Mouse (Mus musculus) heart, adult 11 months (tissue): ENCODE data around the gene Galnt4.

Source experiments
- DNase-seq: peaks from one replicate; pipeline ENCODE4 v3.0.0; 2022

Gene Galnt4

GRCm38 (mm10) chr10:99115471-99116236, 7.7 kb downstream of the Galnt4 start:
- DNase-seq: peak; percentile 52

- no peak for DNase-seq
Measured at GRCm38 (mm10) chr10:99116237-99116632, 8.3 kb downstream of the Galnt4 start.

- peak; percentile 82 for DNase-seq
Measured at GRCm38 (mm10) chr10:99116650-99117615, 9.0 kb downstream of the Galnt4 start.

- peak; percentile 17 for DNase-seq
Measured at GRCm38 (mm10) chr10:99117876-99118275, 9.9 kb downstream of the Galnt4 start.

DNA sequence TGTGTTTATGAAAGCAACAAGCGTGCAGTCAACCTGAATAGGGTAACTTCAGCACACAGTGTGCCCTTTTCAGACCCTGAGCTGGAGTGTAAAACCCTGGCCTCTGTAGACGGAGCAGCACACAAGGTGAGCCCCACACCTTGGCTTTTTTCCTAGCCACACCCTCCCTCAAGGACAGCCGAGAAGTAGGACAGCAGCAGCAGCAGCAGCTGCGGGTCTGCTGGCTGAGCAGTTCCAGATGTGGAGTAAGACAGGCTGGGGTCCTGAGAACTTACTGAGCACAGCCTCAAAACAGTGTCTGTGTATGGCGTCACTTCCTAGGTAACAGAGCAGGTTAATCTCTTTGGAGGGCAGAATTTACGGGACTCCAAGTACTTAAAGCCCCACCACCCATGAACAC, 10.7 kb downstream of the Galnt4 start:
- no peak for DNase-seq

- no peak for DNase-seq
Measured at GRCm38 (mm10) chr10:99119471-99119870, 11.5 kb downstream of the Galnt4 start.

DNA sequence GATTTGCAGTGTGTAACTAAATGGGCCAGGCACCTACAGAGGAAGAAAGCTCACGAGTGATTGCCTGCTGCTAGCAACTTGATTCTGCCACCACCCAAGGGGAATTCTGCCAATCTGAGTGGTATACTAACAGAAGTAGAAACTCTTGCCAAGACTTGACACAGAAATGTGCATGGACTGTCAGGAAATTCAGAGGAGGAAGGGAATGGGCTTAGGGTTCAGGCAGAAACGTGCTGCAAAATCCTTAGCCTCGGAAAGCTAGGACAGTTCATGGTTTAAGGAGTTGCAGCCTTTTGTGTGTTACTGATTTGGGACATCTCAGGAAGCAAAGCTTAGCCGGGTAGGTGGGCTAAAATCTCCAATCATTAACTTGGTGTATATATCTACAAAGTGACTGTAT, 18.3 kb downstream of the Galnt4 start, which contains the start of gene Phxr2:
Gene Phxr2, minus strand, starts transcription at position 101 of the 400 bp plus-strand sequence.
- no peak for DNase-seq

GRCm38 (mm10) chr10:99126954-99127353, 19.0 kb downstream of the Galnt4 start:
- peak; percentile 91 for DNase-seq

- DNase-seq: peak; percentile 90
Measured at GRCm38 (mm10) chr10:99127691-99128261, 19.8 kb downstream of the Galnt4 start.

- DNase-seq: peak; percentile 97
Measured at GRCm38 (mm10) chr10:99130611-99131010, 22.7 kb downstream of the Galnt4 start.

DNA sequence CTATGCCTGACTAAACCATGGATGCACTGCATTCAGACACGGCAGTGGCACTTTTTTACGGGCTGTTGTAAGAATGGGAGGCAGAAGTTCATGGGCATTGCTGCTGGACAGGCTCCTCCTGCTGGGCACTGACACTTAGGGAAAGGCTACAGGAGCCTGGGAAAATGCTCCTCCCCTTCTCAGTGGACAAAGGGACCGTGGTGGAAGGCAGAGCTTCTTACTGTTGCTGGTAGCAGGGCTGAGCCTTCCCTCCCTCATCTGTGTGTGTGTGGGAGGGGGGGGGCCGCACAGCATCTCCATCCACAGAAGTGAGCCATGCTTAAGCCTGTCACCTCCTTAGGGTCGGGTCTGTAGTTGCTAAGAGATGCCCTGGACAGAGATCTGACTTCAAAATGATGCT, 23.3 kb downstream of the Galnt4 start:
- no peak for DNase-seq

- peak; percentile 91 for DNase-seq
Measured at GRCm38 (mm10) chr10:99132189-99132588, 24.2 kb downstream of the Galnt4 start.

DNA sequence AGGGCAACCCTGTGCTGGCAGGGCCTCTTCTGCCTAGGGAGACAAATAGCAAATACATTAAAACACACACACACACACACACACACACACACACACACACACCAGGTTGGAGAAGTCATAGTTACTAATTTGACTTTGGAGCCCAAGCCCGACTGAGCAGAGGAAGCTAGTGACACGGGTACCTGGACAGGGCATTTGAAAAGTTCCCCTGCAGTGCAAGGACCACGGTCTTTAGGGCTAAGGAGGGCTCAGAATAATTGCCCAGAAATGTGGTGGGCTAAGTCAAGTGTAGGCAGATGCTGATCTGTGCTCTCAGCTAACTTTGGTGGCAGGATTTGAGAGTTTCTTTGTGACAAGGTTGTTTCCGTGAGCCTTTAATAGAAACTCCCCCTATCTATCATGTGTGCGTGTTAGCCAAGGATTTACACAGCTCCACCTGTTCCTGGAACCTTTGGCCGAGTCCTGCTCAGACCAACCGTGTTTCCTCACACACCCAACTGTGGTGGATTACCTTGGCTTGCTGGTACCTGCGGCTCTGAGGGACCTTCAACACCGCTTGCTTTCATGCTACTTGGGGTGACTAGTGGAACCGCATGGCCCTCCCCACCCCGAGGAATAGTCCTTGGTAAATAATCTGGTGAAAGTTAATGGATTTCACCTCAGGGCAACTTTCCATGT, 24.8 kb downstream of the Galnt4 start:
- DNase-seq: no peak

- DNase-seq: no peak
Measured at GRCm38 (mm10) chr10:99133321-99133875, 25.4 kb downstream of the Galnt4 start.

- DNase-seq: no peak
Measured at GRCm38 (mm10) chr10:99136337-99136736, 28.4 kb downstream of the Galnt4 start.

DNA sequence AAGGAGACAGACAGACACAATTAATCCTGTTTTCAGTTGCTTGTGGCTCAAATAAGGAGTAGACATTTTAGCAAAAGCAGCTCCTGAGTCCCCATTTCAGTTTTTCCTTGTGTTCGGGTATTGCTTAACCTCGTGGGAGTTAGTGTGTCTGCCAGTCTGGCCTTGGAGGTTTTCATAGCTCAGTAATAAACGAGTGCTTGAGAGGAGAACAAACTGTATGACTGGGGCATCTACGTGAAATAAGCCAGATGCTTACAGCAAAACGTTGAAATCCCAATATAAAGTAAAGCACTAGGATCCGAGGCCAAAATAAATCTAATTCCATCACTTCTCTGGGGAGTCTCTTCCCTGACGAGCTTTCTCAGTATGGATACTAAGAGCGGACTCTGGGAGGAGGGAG, 37.7 kb downstream of the Galnt4 start:
- peak; percentile 54 for DNase-seq

- peak; percentile 75 for DNase-seq
Measured at GRCm38 (mm10) chr10:99146596-99146995, 38.6 kb downstream of the Galnt4 start.

- peak; percentile 88 for DNase-seq
Measured at GRCm38 (mm10) chr10:99150016-99150415, 42.1 kb downstream of the Galnt4 start.

DNA sequence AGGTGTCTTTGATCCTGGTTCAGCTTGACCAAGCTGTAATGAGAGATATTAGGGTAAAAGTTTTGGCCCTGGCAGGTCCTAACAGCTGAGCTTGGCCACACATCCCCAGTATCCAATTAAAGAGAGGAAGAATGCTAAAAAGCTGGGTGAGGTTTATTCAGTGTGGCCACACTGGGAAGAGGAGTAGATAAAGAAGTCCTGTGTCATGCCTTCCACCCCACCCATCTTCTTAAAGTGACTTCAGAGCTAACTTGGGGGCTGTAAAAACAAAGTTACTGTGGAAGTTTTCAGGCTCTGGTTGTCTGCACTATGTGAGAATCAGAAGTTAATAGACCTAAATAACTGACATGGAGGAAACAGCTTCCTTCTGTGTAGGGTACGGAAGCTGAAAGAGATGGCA, 43.6 kb downstream of the Galnt4 start:
- DNase-seq: peak; percentile 54

- DNase-seq: peak; percentile 83
Measured at GRCm38 (mm10) chr10:99152063-99152462, 44.1 kb downstream of the Galnt4 start.

- peak; percentile 64 for DNase-seq
Measured at GRCm38 (mm10) chr10:99154635-99155034, 46.7 kb downstream of the Galnt4 start.

- peak; percentile 12 for DNase-seq
Measured at GRCm38 (mm10) chr10:99156808-99157207, 48.8 kb downstream of the Galnt4 start.
